Mouse (Mus musculus) myocyte (in vitro differentiated cells): ENCODE data around the gene Mta3. TPM values are rescaled to one million over a fixed set of nuclear protein-coding genes. Genes with fewer than 3 reads are reported as not detected.

ENCODE experiments used
- H3K27me3 ChIP-seq: one replicate; pipeline ENCODE4 v1.6.1; 2011; ENCODE audit not compliant: control insufficient read depth, insufficient read depth, insufficient read length
- H3K36me3 ChIP-seq: one replicate; pipeline ENCODE4 v1.6.1; 2011; ENCODE audit not compliant: control insufficient read depth, insufficient read depth
- H3K4me2 ChIP-seq: one replicate; pipeline ENCODE4 v1.6.1; 2011; ENCODE audit warnings: low read depth, control low read depth
- H3K4me3 ChIP-seq: one replicate; pipeline ENCODE4 v1.5.1; 2011; ENCODE audit warnings: mild to moderate bottlenecking, control low read depth, moderate library complexity
- H3K79me2 ChIP-seq: one replicate; pipeline ENCODE4 v1.6.1; 2011; ENCODE audit not compliant: control insufficient read depth, insufficient read depth
- H3ac ChIP-seq: one replicate; pipeline ENCODE4 v1.6.1; 2011; ENCODE audit not compliant: control insufficient read depth, insufficient read length
- CEBPB ChIP-seq: IDR thresholded peaks from 2 replicates; pipeline ENCODE4 v1.6.1; 2011; ENCODE audit warnings: mild to moderate bottlenecking, moderate library complexity; ENCODE audit not compliant: poor library complexity, insufficient read depth, severe bottlenecking
- E2F4 ChIP-seq: IDR thresholded peaks from one replicate; pipeline ENCODE4 v1.6.1; 2011; ENCODE audit warnings: mild to moderate bottlenecking, control low read depth, moderate library complexity; ENCODE audit not compliant: insufficient read depth
- MAX ChIP-seq: IDR thresholded peaks from one replicate; pipeline ENCODE4 v1.6.1; 2011; ENCODE audit warnings: low read depth, mild to moderate bottlenecking, control low read depth
- MYOD1 ChIP-seq, 3 experiments: IDR thresholded peaks; one replicate each; pipeline ENCODE4 v1.6.1; 2011; ENCODE audit warnings: control low read depth in 2 of 3, low read depth in 2 of 3, mild to moderate bottlenecking in 2 of 3, moderate library complexity in 1 of 3; ENCODE audit not compliant: insufficient read length in 2 of 3, control insufficient read depth in 1 of 3
- MYOG ChIP-seq, 3 experiments: IDR thresholded peaks; one replicate each; pipeline ENCODE4 v1.6.1; 2011; ENCODE audit warnings: control low read depth in 2 of 3, low read depth in 2 of 3, mild to moderate bottlenecking in 2 of 3; ENCODE audit not compliant: insufficient read length in 2 of 3, control insufficient read depth in 1 of 3, insufficient read depth in 1 of 3
- POLR2A ChIP-seq: IDR thresholded peaks from one replicate; pipeline ENCODE4 v1.6.1; 2011; ENCODE audit warnings: low read depth, mild to moderate bottlenecking, control low read depth, moderate library complexity; ENCODE audit not compliant: insufficient read length
- POLR2AphosphoS2 ChIP-seq: IDR thresholded peaks from one replicate; pipeline ENCODE4 v1.6.1; 2011; ENCODE audit warnings: low read depth, control low read depth; ENCODE audit not compliant: insufficient read length
- REST ChIP-seq: IDR thresholded peaks from one replicate; pipeline ENCODE4 v1.6.1; 2011; ENCODE audit warnings: mild to moderate bottlenecking, control low read depth, moderate library complexity; ENCODE audit not compliant: insufficient read depth, insufficient read length
- SRF ChIP-seq: IDR thresholded peaks from one replicate; pipeline ENCODE4 v1.6.1; 2011; ENCODE audit warnings: low read depth; ENCODE audit not compliant: control insufficient read depth, insufficient read length
- TCF12 ChIP-seq: IDR thresholded peaks from one replicate; pipeline ENCODE4 v1.6.1; 2011; ENCODE audit warnings: mild to moderate bottlenecking, control low read depth; ENCODE audit not compliant: poor library complexity, insufficient read depth, severe bottlenecking
- TCF3 ChIP-seq: IDR thresholded peaks from one replicate; pipeline ENCODE4 v1.6.1; 2011; ENCODE audit warnings: low read depth, control low read depth; ENCODE audit not compliant: insufficient read length
- USF1 ChIP-seq: IDR thresholded peaks from one replicate; pipeline ENCODE4 v1.6.1; 2011; ENCODE audit warnings: low read depth, mild to moderate bottlenecking, control low read depth, moderate library complexity
- polyA plus RNA-seq: library from polyadenylated mRNA; unstranded; fragments of >200 nt; fragmentation: generic; extraction: Trizol; gene quantifications from one replicate; pipeline ENCODE4 v1.2.1, GENCODE M21; 2012; ENCODE audit warnings: missing spikeins

Mta3 gene
- polyA plus RNA-seq, 1 experiment: 30.6 TPM

- no peak overlapping the region for H3K4me2 ChIP-seq
- H3K79me2 ChIP-seq: no peaks in the 10 kb centered on the region
- H3ac ChIP-seq: no peak overlapping the region
- no peak overlapping the region for H3K4me3 ChIP-seq
- H3K36me3 ChIP-seq: no peaks in the 10 kb centered on the region
- TF ChIP-seq POLR2AphosphoS2: no peak
- H3K27me3 ChIP-seq: no peaks in the 10 kb centered on the region
Measured at GRCm38 (mm10) chr17:83667934-83668690, 37.9 kb upstream of the Mta3 start.

GRCm38 (mm10) chr17:83672685-83673084 is 33.3 kb upstream of the Mta3 start:
- H3K79me2 ChIP-seq: no peaks in the 10 kb centered on the region
- no peak overlapping the region for H3K4me3 ChIP-seq
- no peak for TF ChIP-seq USF1
- no peak for TF ChIP-seq MYOD1 (IDR thresholded peaks at IDR 0.05; ENCODE audit: control insufficient read depth in 1 of 3, insufficient read length in 2 of 3, low read depth in 2 of 3)
- H3ac ChIP-seq: no peak overlapping the region
- H3K27me3 ChIP-seq: no peaks in the 10 kb centered on the region
- H3K36me3 ChIP-seq: no peaks in the 10 kb centered on the region
- no peak overlapping the region for H3K4me2 ChIP-seq

GRCm38 (mm10) chr17:83677370-83677769 is 28.6 kb upstream of the Mta3 start:
- H3K36me3 ChIP-seq: no peaks in the 10 kb centered on the region
- no peaks in the 10 kb centered on the region for H3K27me3 ChIP-seq
- no peak overlapping the region for H3ac ChIP-seq
- no peak overlapping the region for H3K4me2 ChIP-seq
- no peak overlapping the region for H3K4me3 ChIP-seq
- H3K79me2 ChIP-seq: no peaks in the 10 kb centered on the region
- TF ChIP-seq MYOD1 (IDR thresholded peaks at IDR 0.05; ENCODE audit: control insufficient read depth in 1 of 3, insufficient read length in 2 of 3, low read depth in 2 of 3): no peak
- TF ChIP-seq REST: no peak
- TF ChIP-seq MAX: no peak
- TF ChIP-seq E2F4: no peak
- no peak for TF ChIP-seq TCF12
- TF ChIP-seq POLR2A: no peak
- no peak for TF ChIP-seq TCF3
- TF ChIP-seq CEBPB: no peak
- no peak for TF ChIP-seq MYOG (IDR thresholded peaks at IDR 0.05; ENCODE audit: control insufficient read depth in 1 of 3, insufficient read depth in 1 of 3, insufficient read length in 2 of 3, low read depth in 2 of 3)
- no peak for TF ChIP-seq SRF
- TF ChIP-seq POLR2AphosphoS2: no peak
- no peak for TF ChIP-seq USF1

GRCm38 (mm10) chr17:83681977-83682376 is 24.0 kb upstream of the Mta3 start:
- TF ChIP-seq TCF3: no peak
- no peak for TF ChIP-seq TCF12
- TF ChIP-seq MYOD1 (IDR thresholded peaks at IDR 0.05; ENCODE audit: control insufficient read depth in 1 of 3, insufficient read length in 2 of 3, low read depth in 2 of 3): no peak
- TF ChIP-seq MAX: no peak
- TF ChIP-seq CEBPB: no peak
- no peak for TF ChIP-seq POLR2A
- TF ChIP-seq SRF: no peak
- TF ChIP-seq POLR2AphosphoS2: no peak
- no peak for TF ChIP-seq USF1
- no peaks in the 10 kb centered on the region for H3K36me3 ChIP-seq
- H3ac ChIP-seq: no peak overlapping the region
- H3K4me3 ChIP-seq: no peak overlapping the region
- H3K4me2 ChIP-seq: no peak overlapping the region
- H3K27me3 ChIP-seq: no peaks in the 10 kb centered on the region
- H3K79me2 ChIP-seq: no peaks in the 10 kb centered on the region

GRCm38 (mm10) chr17:83684475-83684874 is 21.5 kb upstream of the Mta3 start:
- H3K79me2 ChIP-seq: no peaks in the 10 kb centered on the region
- H3K36me3 ChIP-seq: no peaks in the 10 kb centered on the region
- no peak for TF ChIP-seq POLR2AphosphoS2
- no peak for TF ChIP-seq CEBPB
- no peak for TF ChIP-seq REST
- TF ChIP-seq TCF3: no peak
- no peak for TF ChIP-seq E2F4
- no peak for TF ChIP-seq SRF
- no peak for TF ChIP-seq TCF12
- TF ChIP-seq MYOD1 (IDR thresholded peaks at IDR 0.05; ENCODE audit: control insufficient read depth in 1 of 3, insufficient read length in 2 of 3, low read depth in 2 of 3): no peak
- TF ChIP-seq USF1: no peak
- TF ChIP-seq POLR2A: no peak
- TF ChIP-seq MYOG (IDR thresholded peaks at IDR 0.05; ENCODE audit: control insufficient read depth in 1 of 3, insufficient read depth in 1 of 3, insufficient read length in 2 of 3, low read depth in 2 of 3): no peak
- no peak for TF ChIP-seq MAX
- H3K4me2 ChIP-seq: no peak overlapping the region
- H3ac ChIP-seq: no peak overlapping the region
- H3K27me3 ChIP-seq: no peaks in the 10 kb centered on the region
- H3K4me3 ChIP-seq: no peak overlapping the region
